Mouse (Mus musculus) CH12.LX (cell line): ENCODE results near the gene Parvg.
A peak's percentile ranks its signal among the peaks of the same experiment; 100 is the strongest.

Source experiments
- CHD2 ChIP-seq: IDR thresholded peaks from 2 replicates; pipeline ENCODE4 v1.6.1; 2011; ENCODE audit warnings: low read length, improper control_type of control experiment
- CTCF ChIP-seq, 2 experiments: IDR thresholded peaks in 1 of 2; conservative IDR thresholded peaks in 1 of 2; 2 replicates each; pipeline ENCODE4 v1.5.1; 2011 to 2012; ENCODE audit warnings: low read depth in 2 of 2, low read length in 2 of 2, improper control_type of control experiment in 1 of 2, inconsistent platforms in 1 of 2, mild to moderate bottlenecking in 1 of 2, moderate library complexity in 1 of 2
- ELF1 ChIP-seq: IDR thresholded peaks from 2 replicates; pipeline ENCODE4 v1.6.1; 2014; ENCODE audit warnings: low read depth, mild to moderate bottlenecking, inconsistent platforms, low read length, improper control_type of control experiment
- HCFC1 ChIP-seq: IDR thresholded peaks from 2 replicates; pipeline ENCODE4 v1.6.1; 2012; ENCODE audit warnings: low read depth, mild to moderate bottlenecking, inconsistent platforms, low read length, improper control_type of control experiment
- JUN ChIP-seq: IDR thresholded peaks from 2 replicates; pipeline ENCODE4 v1.6.1; 2011; ENCODE audit warnings: low read depth, mild to moderate bottlenecking, low read length, improper control_type of control experiment, moderate library complexity; ENCODE audit not compliant: insufficient read depth
- MYC ChIP-seq: IDR thresholded peaks from 2 replicates; pipeline ENCODE4 v1.6.1; 2011; ENCODE audit warnings: low read depth, mild to moderate bottlenecking, improper control_type of control experiment, low read length
- POLR2A ChIP-seq: IDR thresholded peaks from 2 replicates; pipeline ENCODE4 v1.6.1; 2011; ENCODE audit warnings: low read depth, mild to moderate bottlenecking, improper control_type of control experiment, low read length
- POLR2AphosphoS2 ChIP-seq: IDR thresholded peaks from 2 replicates; pipeline ENCODE4 v1.6.1; 2011; ENCODE audit warnings: low read depth, low read length, improper control_type of control experiment
- TCF12 ChIP-seq: IDR thresholded peaks from 2 replicates; pipeline ENCODE4 v1.6.1; 2014; ENCODE audit warnings: low read depth, mild to moderate bottlenecking, inconsistent platforms, low read length, improper control_type of control experiment

DNA sequence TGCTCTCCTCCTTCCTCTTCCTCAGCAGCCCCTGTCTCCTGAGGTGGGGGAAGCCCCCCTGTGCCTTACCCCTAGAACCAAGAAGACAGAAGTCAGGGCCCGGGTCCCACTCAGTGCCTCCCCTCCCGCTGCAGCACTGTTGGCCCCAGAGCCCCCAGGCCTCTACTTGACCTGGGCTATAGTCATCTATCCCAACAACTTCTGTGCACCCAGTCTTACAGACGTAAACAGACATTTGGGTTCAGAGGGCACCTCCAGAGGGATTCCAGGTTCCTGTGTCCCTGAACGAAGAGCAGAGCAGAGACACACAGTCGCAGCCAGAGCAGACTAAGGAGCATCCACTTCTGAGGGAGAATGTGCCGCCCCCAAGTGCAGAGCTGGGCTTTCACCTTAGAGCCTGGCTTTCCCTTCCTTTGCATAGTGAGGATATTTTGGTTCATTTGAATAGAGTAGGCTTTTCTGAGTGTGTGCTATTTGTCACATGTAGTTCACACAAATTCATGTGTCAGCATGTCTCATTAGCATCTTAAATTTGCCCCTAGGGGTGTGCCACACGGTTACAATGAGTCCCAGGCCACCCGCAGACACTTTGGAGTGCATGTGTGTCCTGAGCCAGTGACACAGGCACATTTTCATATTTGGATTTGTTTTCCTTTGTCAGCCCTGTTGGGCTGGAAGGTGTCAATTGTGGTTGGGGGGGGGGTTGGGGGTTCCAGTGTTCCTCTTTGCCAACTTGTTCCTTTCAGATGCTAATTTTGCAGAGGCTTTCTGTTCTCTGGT is 22.0 kb upstream of the Parvg start:
- no peak for TF ChIP-seq CHD2
- TF ChIP-seq ELF1: no peak
- TF ChIP-seq JUN: no peak
- 0 out of 2 replicates have a peak, but pooled peaks have one; percentile 3 for TF ChIP-seq MYC
- TF ChIP-seq HCFC1: no peak
- no peak for TF ChIP-seq CTCF (conservative IDR thresholded peaks at IDR 0.05 in 1 of 2, IDR thresholded peaks at IDR 0.05 in 1 of 2; ENCODE audit: low read depth in 2 of 2, low read length in 2 of 2)
- no peak for TF ChIP-seq POLR2AphosphoS2
- TF ChIP-seq TCF12: 0 out of 2 replicates have a peak, but pooled peaks have one; percentile 7
- TF ChIP-seq POLR2A: no peak
